Mouse (Mus musculus) cerebellum, adult 11 months (tissue): ENCODE measurements around the gene Cilp2.
A peak's percentile ranks its signal among the peaks of the same experiment; 100 is the strongest.

Experiments used
- DNase-seq: peaks from one replicate; pipeline ENCODE4 v3.0.0; 2022

The Cilp2 gene

DNA sequence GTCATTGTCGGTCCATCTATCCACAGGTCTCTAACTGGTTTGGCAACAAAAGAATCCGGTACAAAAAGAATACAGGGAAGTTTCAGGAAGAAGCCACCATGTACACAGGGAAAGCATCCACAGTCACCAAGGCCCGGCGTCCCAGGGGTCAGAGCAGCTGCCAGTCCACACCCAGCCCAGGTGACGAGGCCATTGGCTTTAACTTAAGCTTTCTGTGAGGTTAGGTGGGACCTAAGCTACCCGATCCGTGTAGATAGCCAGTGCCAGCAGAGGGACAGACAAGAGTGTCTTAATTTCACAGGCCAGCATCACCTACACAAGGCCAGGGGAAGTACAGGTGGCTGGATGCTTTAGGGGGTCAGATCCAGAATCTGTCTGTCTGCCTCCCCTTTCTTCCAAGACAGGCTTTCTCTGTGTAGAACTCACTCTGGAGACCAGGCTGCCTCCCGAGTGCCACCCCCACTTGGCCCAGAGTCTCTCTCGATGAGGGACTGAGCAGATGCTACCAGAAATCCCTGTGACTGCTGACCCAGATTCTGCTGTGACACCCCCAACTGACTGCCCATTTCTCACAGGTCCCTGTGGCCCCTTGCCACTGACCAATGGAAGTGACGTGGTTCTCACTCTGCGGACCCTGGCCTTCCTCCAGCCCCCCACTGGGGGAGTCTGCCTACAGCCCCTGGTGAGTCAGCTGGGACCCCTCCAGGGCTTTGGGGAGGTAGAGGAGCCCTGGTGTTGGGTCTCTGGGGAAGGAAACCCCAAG is 17.3 kb downstream of the Cilp2 start:
- DNase-seq = peak; percentile 53

GRCm38 (mm10) chr8:69867696-69868326 is 19.7 kb downstream of the Cilp2 start:
- no peak for DNase-seq

DNA sequence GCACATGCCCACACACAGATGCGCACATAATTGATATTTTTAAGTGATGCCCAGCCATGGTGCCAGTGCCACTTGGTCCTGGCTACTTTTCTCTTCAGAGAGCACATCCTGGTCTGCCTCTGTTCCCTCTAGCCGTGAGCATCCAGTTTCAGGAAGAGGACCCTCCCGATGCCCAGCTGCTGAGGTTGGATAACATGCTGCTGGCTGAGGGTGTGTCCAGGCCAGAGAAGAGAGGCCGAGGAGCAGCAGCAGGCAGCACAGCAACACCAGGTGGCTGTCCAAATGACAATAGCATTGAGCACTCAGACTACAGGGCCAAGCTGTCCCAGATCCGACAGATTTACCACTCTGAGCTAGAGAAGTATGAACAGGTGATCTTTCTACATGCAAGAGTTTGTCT is 23.3 kb downstream of the Cilp2 start:
- no peak for DNase-seq

GRCm38 (mm10) chr8:69863387-69864020 is 24.0 kb downstream of the Cilp2 start:
- DNase-seq = no peak

- no peak for DNase-seq
Observed at GRCm38 (mm10) chr8:69861251-69861650, 26.2 kb downstream of the Cilp2 start.

- no peak for DNase-seq
Observed at GRCm38 (mm10) chr8:69860807-69861206, 26.7 kb downstream of the Cilp2 start.

DNA sequence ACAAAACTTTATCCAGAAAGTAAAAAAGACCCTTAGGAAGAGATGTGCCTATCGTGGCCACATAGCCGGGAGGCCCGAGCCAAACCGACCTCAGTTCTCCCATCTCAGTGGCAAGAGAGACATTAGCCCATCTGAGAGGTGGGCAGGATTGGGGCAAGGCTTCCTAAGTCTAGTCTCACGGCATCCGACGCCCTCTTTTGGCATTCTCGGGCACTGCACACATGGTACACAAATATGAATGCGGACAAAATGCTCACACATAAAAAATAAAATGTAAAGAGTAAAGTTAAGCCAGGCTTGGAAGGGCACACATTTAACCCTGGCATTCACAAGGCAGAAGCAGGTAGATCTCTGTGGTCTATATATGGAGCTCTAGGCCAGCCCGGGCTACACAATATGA is 33.6 kb downstream of the Cilp2 start:
- no peak for DNase-seq

DNA sequence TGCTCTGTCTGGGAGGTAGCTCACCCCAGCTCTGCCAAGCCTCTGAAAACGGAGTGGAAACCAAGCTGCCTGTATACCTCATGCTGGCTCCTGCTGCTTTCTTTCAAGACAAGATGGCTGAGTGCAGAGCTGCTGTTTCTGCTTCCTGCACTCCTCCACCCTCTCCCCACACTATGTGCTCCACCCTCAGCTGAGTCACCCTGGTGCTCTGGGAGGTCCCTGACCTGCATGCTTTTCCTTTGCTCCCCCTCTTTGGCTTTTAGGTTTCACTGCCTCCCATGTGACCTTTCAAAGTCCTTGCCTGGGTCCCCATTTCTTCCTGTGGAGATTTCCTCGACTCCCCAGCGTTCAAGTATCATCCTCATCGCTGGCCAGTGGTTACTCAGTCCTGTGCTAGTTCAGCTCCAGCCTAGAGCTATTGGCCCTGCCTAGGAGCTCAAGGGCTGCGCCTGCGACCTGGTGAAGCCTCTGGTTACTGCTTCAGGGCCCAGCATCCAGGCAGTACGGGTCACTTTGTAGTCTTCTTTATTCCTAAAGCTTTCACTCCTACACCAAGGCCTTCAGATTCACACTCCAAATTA is 36.5 kb downstream of the Cilp2 start:
- no peak for DNase-seq

GRCm38 (mm10) chr8:69849899-69850298 is 37.6 kb downstream of the Cilp2 start:
- DNase-seq = no peak

- DNase-seq = no peak
Observed at GRCm38 (mm10) chr8:69848951-69849350, 38.5 kb downstream of the Cilp2 start.

DNA sequence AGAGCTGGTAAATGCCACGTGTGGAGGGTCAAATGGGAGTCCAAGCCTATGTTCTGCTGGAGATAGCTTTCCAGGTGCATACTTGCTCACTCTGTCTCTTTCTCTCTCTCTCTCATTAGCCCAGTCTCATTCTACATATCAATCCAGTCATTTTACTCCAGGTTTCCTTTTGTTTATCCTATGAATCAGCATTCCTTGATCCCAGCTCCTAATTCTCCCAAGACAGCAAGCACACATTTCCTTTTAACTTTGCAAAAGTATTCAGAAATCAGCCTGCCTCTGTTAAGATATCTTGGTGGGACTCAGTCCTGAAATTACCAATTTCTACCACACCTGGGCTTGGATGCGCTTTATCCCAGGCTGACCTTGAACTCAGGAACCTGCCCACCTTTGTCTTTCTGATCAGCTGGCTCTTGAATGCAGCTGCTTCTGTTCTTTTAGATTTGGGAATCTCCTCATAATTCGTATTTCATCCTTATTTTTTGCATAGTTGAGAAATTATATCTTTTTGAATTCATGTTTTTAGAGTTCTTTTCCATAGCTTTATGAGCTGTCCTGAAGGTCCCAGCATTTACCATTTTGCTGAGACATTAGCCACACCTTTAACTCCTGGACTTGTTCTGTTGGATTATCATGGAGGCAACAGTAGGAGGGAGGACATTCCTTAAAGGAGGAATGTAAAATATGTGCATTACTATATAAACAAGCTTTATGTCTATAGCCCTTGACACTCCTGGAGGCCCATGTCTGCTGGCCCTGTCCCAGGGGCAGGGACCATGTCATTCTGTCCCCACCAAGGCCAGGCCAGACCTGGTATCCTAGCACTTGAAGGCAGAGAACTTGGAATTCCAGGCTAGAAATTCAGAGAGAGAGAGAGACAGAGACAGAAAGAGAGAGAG is 40.1 kb downstream of the Cilp2 start:
- DNase-seq = no peak

DNA sequence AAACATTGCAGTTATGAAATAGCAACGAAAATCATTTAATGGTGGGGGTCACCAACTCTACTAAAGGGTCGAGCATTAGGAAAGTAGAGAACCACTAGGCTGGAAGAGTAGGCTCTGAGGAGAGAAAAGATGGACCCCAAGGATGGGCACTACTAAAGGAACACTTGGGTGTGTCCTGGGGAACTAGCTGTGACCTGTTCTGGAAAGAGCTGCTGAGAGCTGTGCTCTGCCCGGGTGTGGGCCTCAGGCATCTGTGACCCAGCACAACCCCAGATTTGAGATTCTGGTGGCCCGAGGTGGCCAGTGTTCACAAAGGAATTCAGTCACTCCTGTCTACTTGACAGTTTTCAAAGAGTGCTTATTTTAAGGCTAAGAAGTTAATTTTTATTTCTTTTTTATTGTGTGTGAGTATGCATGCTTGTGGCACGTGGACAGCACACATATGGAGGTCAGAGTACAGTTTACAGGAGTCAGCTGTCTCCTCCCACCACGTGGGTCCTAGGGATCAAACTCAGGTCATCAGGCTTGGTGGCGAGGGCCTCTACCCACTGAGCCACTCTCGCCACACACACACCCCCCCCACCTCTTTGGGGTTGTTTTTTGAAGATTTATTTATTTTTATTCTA is 50.3 kb downstream of the Cilp2 start:
- no peak for DNase-seq

GRCm38 (mm10) chr8:69832298-69832853 is 55.1 kb downstream of the Cilp2 start, which contains the start of gene Pbx4:
Pbx4 (plus strand) TSS chr8:69832491.
- peak; percentile 77 for DNase-seq
